Mouse (Mus musculus) heart, embryonic 10.5 days (tissue): ENCODE results near the gene Qtrt1. TPM values are rescaled to one million over a fixed set of nuclear protein-coding genes. Genes with fewer than 3 reads are reported as not detected.
A peak's percentile ranks its signal among the peaks of the same experiment; 100 is the strongest.

Source experiments
- DNase-seq: peaks from one replicate; pipeline ENCODE4 v3.0.0-alpha.2; 2017; ENCODE audit warnings: low spot score
- H3K27ac ChIP-seq: fragments of 300-500 bp; sonication (generic); 2 replicates; pipeline ENCODE4 v1.5.1; 2016; ENCODE audit warnings: mild to moderate bottlenecking
- H3K27me3 ChIP-seq: fragments of 300-500 bp; sonication (generic); 2 replicates; pipeline ENCODE4 v1.6.1; 2016; ENCODE audit warnings: mild to moderate bottlenecking; ENCODE audit not compliant: poor library complexity, insufficient read depth, severe bottlenecking
- H3K36me3 ChIP-seq: fragments of 300-500 bp; sonication (generic); 2 replicates; pipeline ENCODE4 v1.6.1; 2016; ENCODE audit warnings: mild to moderate bottlenecking, moderate library complexity
- H3K4me1 ChIP-seq: fragments of 300-500 bp; sonication (generic); 2 replicates; pipeline ENCODE4 v1.6.1; 2016; ENCODE audit warnings: mild to moderate bottlenecking
- H3K4me3 ChIP-seq: fragments of 300-500 bp; sonication (generic); 2 replicates; pipeline ENCODE4 v1.5.1; 2016; ENCODE audit warnings: mild to moderate bottlenecking, moderate library complexity
- H3K9me3 ChIP-seq: fragments of 300-500 bp; sonication (generic); 2 replicates; pipeline ENCODE4 v1.6.1; 2016; ENCODE audit warnings: mild to moderate bottlenecking, moderate library complexity
- WGBS: fragments of 180-500 bp; shearing (Covaris S2); methylation state at CpG from one replicate; pipeline ENCODE4 v1.1.7; 2016; 5-methylcytosine and 5-hydroxymethylcytosine counted together
- polyA plus RNA-seq: library from polyadenylated mRNA; unstranded; fragments of >200 nt; fragmentation: Nextera tagmentation; extraction: Ambion mirVana; gene quantifications from 2 replicates; pipeline ENCODE4 v1.2.1, GENCODE M21; 2016

Qtrt1 gene
- polyA plus RNA-seq, 1 experiment from 2014 or later: 51.3 TPM

DNA sequence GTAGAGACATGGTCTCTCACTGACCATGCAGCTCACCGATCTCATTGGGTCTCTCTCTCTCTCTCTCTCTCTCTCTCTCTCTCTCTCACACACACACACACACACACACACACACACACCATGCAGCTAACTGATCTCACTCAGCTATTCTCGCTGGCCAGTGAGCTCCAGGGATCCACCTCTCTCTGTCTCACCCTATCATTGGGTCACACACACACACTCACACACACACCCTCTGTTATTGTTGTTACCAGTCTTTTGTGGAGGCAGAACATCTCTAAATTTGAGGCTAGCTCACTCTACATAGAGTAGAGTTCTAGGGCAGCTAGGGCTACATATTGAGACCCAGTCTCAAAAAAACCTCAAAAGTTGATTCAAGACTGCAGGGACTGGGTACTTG, 14.9 kb downstream of the Qtrt1 start:
- 64% methylated on average over 2 of the region's 2 CpGs for WGBS
- no peak for DNase-seq
- Histone ChIP-seq H3K27ac (no peak overlapping the region), H3K36me3 (peaks cover 9% of the 10 kb centered on the region), H3K4me1 (peaks cover 36% of the 10 kb centered on the region), H3K27me3 (no peaks in the 10 kb centered on the region), H3K9me3 (no peaks in the 10 kb centered on the region), H3K4me3 (peak overlapping the region; percentile 77)

DNA sequence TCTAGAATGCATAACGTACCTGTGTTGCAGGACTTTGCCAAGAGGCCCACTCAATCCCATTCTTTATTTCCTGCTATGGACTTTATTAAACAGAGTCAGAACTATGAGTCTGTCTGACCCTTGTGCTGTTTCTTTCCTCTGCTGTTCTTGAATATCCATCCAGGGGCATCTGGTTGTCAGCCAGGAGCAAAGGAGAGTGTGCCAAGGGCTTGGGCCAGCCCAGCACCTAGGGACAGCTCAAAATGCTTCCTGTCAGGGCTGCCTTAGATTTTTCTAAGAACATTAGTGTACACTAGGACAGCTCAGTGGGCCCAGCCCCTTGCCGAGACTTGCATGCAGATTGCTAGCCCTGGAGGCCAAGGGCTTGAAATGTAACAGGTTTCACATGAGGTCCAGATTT, 16.1 kb downstream of the Qtrt1 start:
- H3K4me1 ChIP-seq: peaks cover 41% of the 10 kb centered on the region
- peak overlapping the region; percentile 47; the same call in 1 of the 2 replicates for H3K27ac ChIP-seq
- H3K4me3 ChIP-seq: no peak overlapping the region
- no peak for DNase-seq
- H3K36me3 ChIP-seq: no peaks in the 10 kb centered on the region
- WGBS: 85% methylated on average over 2 of the region's 2 CpGs
- H3K27me3 ChIP-seq: no peaks in the 10 kb centered on the region
- no peaks in the 10 kb centered on the region for H3K9me3 ChIP-seq

DNA sequence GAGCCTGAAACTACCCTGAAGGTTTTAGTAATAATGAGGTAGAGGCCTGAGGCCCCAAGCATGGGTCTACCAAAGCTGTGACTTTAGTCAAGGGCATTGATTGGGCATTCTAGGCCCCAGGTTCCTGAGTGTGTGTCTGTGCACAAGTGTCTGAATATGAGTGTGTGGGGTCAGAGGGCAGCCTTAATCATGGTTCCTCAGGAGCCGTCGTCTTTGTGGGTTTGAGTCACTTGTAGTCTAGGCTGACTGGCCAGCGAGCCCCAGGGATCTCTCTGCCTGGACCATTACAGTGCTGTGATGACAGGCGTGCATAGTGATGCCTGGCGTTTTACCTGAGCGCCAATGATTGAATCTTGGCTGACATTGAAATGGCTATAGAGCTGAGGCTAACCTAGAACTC, 16.5 kb downstream of the Qtrt1 start:
- H3K27ac ChIP-seq: peak overlapping the region; percentile 47; the same call in 1 of the 2 replicates
- H3K36me3 ChIP-seq: no peaks in the 10 kb centered on the region
- 87% methylated on average over 6 of the region's 6 CpGs for WGBS
- no peaks in the 10 kb centered on the region for H3K27me3 ChIP-seq
- peaks cover 43% of the 10 kb centered on the region for H3K4me1 ChIP-seq
- no peak overlapping the region for H3K4me3 ChIP-seq
- H3K9me3 ChIP-seq: no peaks in the 10 kb centered on the region
- DNase-seq: no peak

DNA sequence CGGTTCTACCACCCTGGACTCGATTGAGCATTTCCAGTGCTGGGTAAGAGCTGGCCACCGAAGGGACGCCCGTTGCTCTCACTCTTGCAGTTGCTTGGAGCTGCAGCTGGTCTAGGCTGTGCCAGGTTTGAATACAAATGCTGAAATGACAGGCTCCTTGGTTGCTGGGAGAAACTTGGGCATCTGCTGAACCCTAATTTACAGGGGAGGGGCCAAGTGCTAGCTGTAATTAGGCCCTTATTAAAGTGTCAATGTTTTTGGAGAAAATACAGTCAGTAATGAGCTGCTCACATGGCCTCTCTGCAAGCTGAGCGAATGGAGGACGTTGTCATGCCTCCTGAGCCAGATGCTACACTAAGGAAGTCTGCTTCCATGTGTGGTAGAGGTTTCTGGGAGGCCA, 19.1 kb downstream of the Qtrt1 start:
- no peaks in the 10 kb centered on the region for H3K27me3 ChIP-seq
- WGBS: 89% methylated on average over 7 of the region's 7 CpGs
- no peak overlapping the region for H3K4me3 ChIP-seq
- H3K36me3 ChIP-seq: no peaks in the 10 kb centered on the region
- 0 out of 2 replicates have a peak overlapping the region, but pooled peaks have one; percentile 10 for H3K27ac ChIP-seq
- no peak for DNase-seq
- H3K4me1 ChIP-seq: peaks cover 50% of the 10 kb centered on the region
- H3K9me3 ChIP-seq: no peaks in the 10 kb centered on the region

DNA sequence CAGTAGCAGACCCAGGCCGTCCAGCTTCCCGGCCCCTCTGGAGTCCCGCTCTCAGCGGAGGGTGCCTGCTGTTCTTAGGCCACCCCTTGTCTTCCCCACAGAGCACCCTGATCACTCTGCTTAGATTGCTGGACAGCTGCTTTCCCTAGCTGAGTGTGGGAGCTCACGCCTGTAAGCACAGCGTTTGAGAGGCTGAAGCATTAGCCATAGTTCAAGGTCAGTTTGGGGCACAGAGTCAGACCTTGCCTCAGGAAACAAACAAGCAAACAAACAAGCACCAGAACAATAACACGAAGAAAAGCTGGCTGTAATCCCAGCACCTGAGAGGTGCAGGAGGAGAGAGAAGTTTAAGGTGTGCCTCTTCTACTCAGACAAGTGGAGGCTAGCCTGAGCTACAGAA, 20.4 kb downstream of the Qtrt1 start:
- no peaks in the 10 kb centered on the region for H3K36me3 ChIP-seq
- peaks cover 55% of the 10 kb centered on the region for H3K4me1 ChIP-seq
- 77% methylated on average over 7 of the region's 7 CpGs for WGBS
- no peak overlapping the region for H3K4me3 ChIP-seq
- no peak overlapping the region for H3K27ac ChIP-seq
- no peaks in the 10 kb centered on the region for H3K9me3 ChIP-seq
- no peak for DNase-seq
- H3K27me3 ChIP-seq: no peaks in the 10 kb centered on the region

DNA sequence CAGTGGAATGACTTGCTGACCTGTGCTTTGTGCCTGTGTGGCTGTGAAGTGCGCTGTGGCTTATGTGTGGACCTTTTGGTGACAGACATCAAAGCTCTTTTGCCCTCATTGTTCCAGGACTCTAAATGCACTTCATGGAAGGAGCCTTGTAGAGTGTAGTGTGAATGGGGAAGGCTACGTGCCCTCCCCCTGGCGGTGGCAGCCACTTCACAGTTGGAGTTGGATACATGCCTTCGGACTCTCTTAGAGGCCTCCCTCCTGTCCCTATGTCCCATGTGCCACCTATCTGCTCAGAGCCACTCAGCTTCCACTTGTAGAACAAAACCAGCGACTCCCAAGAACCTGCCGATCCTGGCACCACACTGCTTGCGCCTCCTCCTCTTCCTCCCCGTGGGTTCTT, 22.1 kb downstream of the Qtrt1 start:
- no peak overlapping the region for H3K4me3 ChIP-seq
- no peaks in the 10 kb centered on the region for H3K27me3 ChIP-seq
- H3K9me3 ChIP-seq: no peaks in the 10 kb centered on the region
- peaks cover 56% of the 10 kb centered on the region for H3K4me1 ChIP-seq
- WGBS: 88% methylated on average over 8 of the region's 8 CpGs
- H3K36me3 ChIP-seq: no peaks in the 10 kb centered on the region
- DNase-seq: no peak
- no peak overlapping the region for H3K27ac ChIP-seq

DNA sequence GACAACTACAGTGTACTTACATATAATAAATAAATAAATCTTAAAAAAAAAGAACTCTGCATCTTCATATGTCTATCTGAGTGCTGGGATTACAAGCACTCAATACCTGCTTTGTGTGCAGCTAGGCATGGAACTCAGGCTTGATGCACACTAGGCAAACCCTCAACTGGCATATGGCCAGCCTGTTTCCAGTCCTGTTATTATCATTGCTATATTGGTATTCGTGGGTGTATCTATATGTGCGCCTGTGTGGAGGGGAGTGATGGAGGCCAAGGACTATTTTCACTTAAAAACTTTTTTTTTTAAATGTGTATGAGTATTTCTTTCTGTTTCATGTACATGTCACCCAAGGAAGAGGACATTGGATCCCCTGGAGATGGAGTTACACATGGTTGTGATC, 22.8 kb downstream of the Qtrt1 start:
- peaks cover 61% of the 10 kb centered on the region for H3K4me1 ChIP-seq

DNA sequence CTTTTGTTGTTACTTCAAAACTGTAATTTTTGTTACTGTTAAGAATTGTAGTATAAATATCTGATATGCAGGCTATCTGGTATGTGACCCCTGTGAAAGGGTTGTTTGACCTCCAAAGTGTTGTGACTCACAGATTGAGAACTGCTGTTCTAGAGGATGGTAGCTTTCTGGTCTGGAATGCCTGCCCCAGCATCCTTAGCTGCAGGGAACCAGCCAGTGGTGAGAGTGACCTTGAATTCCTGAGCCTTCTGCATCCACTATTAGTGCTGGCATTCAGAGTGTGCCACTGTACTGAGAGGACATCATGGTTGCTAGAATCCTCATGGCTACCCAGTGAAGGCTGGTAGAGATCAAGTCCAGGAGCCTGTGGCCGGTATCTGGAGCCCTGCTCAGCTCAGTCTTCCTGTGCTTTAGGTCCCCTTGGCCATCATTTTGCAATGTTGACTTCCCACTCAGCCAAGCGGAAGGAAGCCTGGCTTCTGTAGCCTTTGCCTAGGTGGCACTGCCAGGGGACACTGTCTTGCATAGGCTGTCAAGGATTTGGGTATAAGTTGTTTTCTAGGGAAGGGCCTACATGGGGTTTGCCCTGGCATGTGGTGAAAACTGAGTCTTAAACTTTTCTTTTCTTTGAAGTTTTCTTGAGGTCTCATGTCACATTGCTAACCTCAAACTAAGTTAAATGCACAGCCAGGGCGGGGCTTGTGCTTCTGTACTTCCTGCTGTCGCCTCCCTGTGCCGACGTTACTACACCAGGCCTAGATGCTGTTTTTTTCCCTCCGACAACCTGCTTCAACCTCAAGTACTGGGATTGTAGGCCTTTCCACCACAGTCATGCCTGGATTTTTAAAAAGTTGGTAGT, 24.4 kb downstream of the Qtrt1 start:
- Histone ChIP-seq H3K27ac (peak overlapping the region; percentile 67; the same call in 1 of the 2 replicates), H3K4me1 (peaks cover 68% of the 10 kb centered on the region)
- 77% methylated on average over 7 of the region's 7 CpGs for WGBS

More for the DNA sequence above, 22.8 kb downstream of the Qtrt1 start:
- Histone ChIP-seq H3K4me3 (no peak overlapping the region), H3K27me3 (no peaks in the 10 kb centered on the region), H3K9me3 (no peaks in the 10 kb centered on the region), H3K36me3 (no peaks in the 10 kb centered on the region), H3K27ac (no peak overlapping the region)
- WGBS: 88% methylated on average over 2 of the region's 2 CpGs
- no peak for DNase-seq

DNA sequence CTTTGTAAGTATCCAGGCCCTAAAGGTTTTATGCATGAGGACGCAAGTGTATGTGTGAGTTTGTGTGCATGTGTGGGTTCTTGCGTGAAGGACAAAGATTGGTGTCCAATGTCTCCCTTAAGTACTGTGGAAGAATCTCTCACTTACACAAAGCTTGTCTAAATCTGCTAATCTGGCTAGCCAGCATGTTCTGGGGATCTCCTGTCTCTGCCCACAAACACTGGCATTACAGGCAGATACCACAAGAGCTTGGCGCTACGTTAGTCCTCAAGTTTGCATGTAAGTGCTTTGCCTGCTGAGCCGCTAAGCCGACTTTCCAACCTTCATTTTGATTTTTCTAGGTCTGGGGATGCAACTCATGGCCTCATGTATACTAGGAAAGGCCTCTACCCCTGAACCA, 25.9 kb downstream of the Qtrt1 start:
- no peak overlapping the region for H3K4me3 ChIP-seq
- no peak for DNase-seq
- peaks cover 60% of the 10 kb centered on the region for H3K4me1 ChIP-seq
- H3K27me3 ChIP-seq: no peaks in the 10 kb centered on the region
- H3K27ac ChIP-seq: peak overlapping the region; percentile 67; the same call in 1 of the 2 replicates
- H3K36me3 ChIP-seq: 0 out of 2 replicates have a peak, but pooled peaks cover 2% of the 10 kb centered on the region
- no peaks in the 10 kb centered on the region for H3K9me3 ChIP-seq
- WGBS: 91% methylated on average over 6 of the region's 6 CpGs

More for the DNA sequence above, 24.4 kb downstream of the Qtrt1 start:
- Histone ChIP-seq H3K36me3 (no peaks in the 10 kb centered on the region), H3K27me3 (no peaks in the 10 kb centered on the region), H3K9me3 (no peaks in the 10 kb centered on the region), H3K4me3 (no peak overlapping the region)
- DNase-seq: no peak

DNA sequence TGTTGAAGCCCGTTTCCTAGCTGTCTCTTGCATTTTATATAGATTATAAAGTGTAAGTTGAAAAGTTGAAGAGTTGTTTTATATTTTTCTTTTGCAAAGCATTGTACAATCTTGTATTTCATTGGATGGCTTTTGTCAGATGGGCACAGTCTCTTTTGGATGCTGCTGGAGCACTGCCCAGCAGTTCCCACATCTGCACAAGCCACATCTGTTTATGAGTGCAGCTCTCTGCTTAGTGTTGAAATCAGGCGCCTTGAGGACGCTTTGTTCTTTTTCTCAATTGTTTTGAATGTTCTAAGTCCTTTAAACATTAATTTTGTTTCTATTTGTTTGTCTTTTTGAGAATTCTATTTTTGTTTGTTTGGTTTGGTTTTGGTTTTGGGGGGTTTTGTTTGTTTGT, 26.6 kb downstream of the Qtrt1 start:
- no peak for DNase-seq
- 0 out of 2 replicates have a peak, but pooled peaks cover 2% of the 10 kb centered on the region for H3K36me3 ChIP-seq
- peaks cover 58% of the 10 kb centered on the region for H3K4me1 ChIP-seq
- 66% methylated on average over 3 of the region's 3 CpGs for WGBS
- no peaks in the 10 kb centered on the region for H3K27me3 ChIP-seq
- no peak overlapping the region for H3K4me3 ChIP-seq
- no peak overlapping the region for H3K27ac ChIP-seq
- no peaks in the 10 kb centered on the region for H3K9me3 ChIP-seq

DNA sequence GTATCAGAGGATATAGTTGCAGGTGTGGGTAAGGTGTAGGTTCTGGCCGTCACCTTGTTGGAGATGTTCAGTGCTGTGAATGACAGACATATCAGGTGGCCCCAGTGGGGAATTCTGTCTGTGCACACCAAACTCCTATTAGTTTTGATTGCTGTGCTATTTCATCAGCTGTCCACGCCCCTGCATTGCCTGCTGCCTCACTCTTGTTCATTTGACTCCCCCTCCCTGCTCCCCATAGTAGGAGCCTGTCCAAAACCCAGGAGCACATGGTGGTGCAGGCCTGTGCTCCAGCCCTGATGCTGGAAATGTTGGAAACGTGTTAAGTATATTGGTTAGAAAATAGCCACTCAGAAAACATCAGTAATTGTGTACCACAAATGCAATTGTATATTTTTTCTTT, 27.8 kb downstream of the Qtrt1 start:
- Histone ChIP-seq H3K9me3 (no peaks in the 10 kb centered on the region), H3K4me1 (peaks cover 50% of the 10 kb centered on the region), H3K27me3 (no peaks in the 10 kb centered on the region), H3K27ac (no peak overlapping the region), H3K36me3 (0 out of 2 replicates have a peak, but pooled peaks cover 3% of the 10 kb centered on the region), H3K4me3 (no peak overlapping the region)
- no peak for DNase-seq
- WGBS: 77% methylated on average over 3 of the region's 3 CpGs

DNA sequence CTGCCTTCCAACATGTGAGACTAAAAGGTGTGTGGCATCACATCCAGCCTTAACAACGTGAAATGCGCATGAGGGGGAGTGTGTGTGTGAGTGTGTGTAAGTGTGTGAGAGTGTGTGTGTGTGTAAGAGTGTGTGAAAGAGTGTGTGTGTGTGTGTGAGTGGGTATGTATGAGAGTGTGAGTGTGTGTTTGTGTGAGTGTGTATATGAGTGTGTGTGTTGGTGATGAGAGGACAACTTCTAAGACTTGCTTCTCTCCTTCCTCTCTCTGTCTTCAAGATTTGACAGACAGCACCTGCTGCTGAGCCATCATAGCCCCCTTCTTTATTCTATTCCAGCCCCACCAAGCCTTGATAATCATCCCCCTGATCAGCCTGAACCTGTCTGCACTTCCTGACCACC, 28.3 kb downstream of the Qtrt1 start:
- Histone ChIP-seq H3K4me1 (peaks cover 50% of the 10 kb centered on the region), H3K9me3 (no peaks in the 10 kb centered on the region), H3K36me3 (peaks cover 8% of the 10 kb centered on the region; the same call in 1 of the 2 replicates), H3K4me3 (no peak overlapping the region), H3K27ac (no peak overlapping the region), H3K27me3 (no peaks in the 10 kb centered on the region)
- DNase-seq: no peak
- WGBS: 92% methylated on average over 2 of the region's 2 CpGs

DNA sequence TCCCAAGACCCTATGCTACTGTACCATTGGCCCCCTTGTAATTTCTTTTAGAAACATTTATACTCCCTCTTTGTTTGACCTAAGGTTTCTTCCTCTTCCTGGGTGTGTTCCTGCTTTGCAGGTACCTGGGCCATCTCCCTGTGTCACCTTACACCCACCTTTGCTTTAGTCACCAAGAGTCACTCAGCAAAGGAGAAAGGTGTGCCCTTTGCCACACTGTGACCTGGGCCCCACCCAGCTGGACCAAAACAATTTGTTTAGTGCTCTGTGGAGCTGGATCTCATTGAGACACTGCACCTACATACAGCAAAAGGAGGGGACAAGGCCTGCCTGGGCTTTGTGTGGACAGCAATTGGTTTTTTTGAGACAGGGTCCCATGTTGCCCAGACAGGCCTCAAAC, 28.8 kb downstream of the Qtrt1 start:
- Histone ChIP-seq H3K36me3 (peaks cover 12% of the 10 kb centered on the region), H3K4me1 (peaks cover 48% of the 10 kb centered on the region)
- DNase-seq: no peak

More for the DNA sequence above, 28.8 kb downstream of the Qtrt1 start:
- Histone ChIP-seq H3K9me3 (no peaks in the 10 kb centered on the region), H3K27me3 (no peaks in the 10 kb centered on the region), H3K4me3 (no peak overlapping the region), H3K27ac (no peak overlapping the region)
